In genomic region chr9:16036346-16036745, GRCm38 (mm10) we compare ENCODE assay signal across 14 mouse cellular contexts.
A peak's percentile ranks its signal among the peaks of the same experiment; 100 is the strongest.
DNase-seq lines count a peak whose midpoint lies in the region; ATAC-seq lines count a peak whose summit lies in the region.
"Had no signal": no experiment of that assay in that cellular context is flagged by ENCODE, and none has a peak within 500 bp of the region (broad histone marks: within the 10 kb centered on the region; RNA-seq: fewer than 3 reads in every experiment).

No protein-coding gene starts in this region.

- no peaks in the 10 kb centered on the region for H3K36me3 ChIP-seq in heart, embryonic 10.5 days
- H3K36me3 ChIP-seq: embryonic facial prominence, embryonic 15.5 days; hindbrain, embryonic 10.5 days; limb, embryonic 15.5 days; neural tube, embryonic 13.5 days had no signal

- H3K4me1 ChIP-seq in heart, embryonic 10.5 days, result no peaks in the 10 kb centered on the region
- H3K4me1 ChIP-seq: embryonic facial prominence, embryonic 15.5 days; hindbrain, embryonic 10.5 days; limb, embryonic 15.5 days; neural tube, embryonic 13.5 days had no signal

- DNase-seq in frontal cortex, postnatal 25 days (ENCODE audit: low spot score in 2 of 2), result no peak
- peak; percentile 55 to 75 for DNase-seq in frontal cortex, postnatal 36 days (ENCODE audit: low spot score in 2 of 2)
- peak; percentile 35 for DNase-seq in left cerebral cortex, adult 11 months (ENCODE audit: low spot score)
- peak; percentile 31 for DNase-seq in right cerebral cortex, postnatal 25 days
- no peak for DNase-seq in heart, embryonic 10.5 days (ENCODE audit: low spot score)
- DNase-seq in urinary bladder, postnatal 4 days (ENCODE audit: low spot score in 2 of 2), result no peak
- DNase-seq: cerebellum, adult 9-11 months; lung, postnatal 14 days; midbrain, embryonic 14.5 days had no signal

- H3K4me3 ChIP-seq in heart, embryonic 10.5 days, result no peak overlapping the region
- H3K4me3 ChIP-seq: embryonic facial prominence, embryonic 15.5 days; hindbrain, embryonic 10.5 days; limb, embryonic 15.5 days; neural tube, embryonic 13.5 days had no signal

- no peaks in the 10 kb centered on the region for H3K27me3 ChIP-seq in heart, embryonic 10.5 days (ENCODE audit: insufficient read depth, poor library complexity, severe bottlenecking)
- H3K27me3 ChIP-seq: embryonic facial prominence, embryonic 15.5 days; limb, embryonic 15.5 days; neural tube, embryonic 13.5 days had no signal

- H3K27ac ChIP-seq in heart, embryonic 10.5 days, result no peak overlapping the region
- H3K27ac ChIP-seq: embryonic facial prominence, embryonic 15.5 days; hindbrain, embryonic 10.5 days; limb, embryonic 15.5 days; neural tube, embryonic 13.5 days had no signal

- peak; percentile 66 for ATAC-seq in frontal cortex, adult (ENCODE audit: low TSS enrichment)

- no peaks in the 10 kb centered on the region for H3K9me3 ChIP-seq in heart, embryonic 10.5 days
- H3K9me3 ChIP-seq: embryonic facial prominence, embryonic 15.5 days; hindbrain, embryonic 10.5 days; limb, embryonic 15.5 days; neural tube, embryonic 13.5 days had no signal

Comparison
In these comparisons a context has a peak if more than half of its experiments do, and no peak if none do; other contexts are left out.
1. DNase-seq: peak in frontal cortex, postnatal 36 days (2 of 2), left cerebral cortex, adult 11 months (single experiment) and right cerebral cortex, postnatal 25 days (single experiment); none in frontal cortex, postnatal 25 days (0 of 2), heart, embryonic 10.5 days (single experiment) and urinary bladder, postnatal 4 days (0 of 2).